Mouse (Mus musculus) midbrain, embryonic 16.5 days (tissue): Measurements from ENCODE around the gene Hoxd12. TPM values are rescaled to one million over a fixed set of nuclear protein-coding genes. Genes with fewer than 3 reads are reported as not detected.

Experiments used
- ATAC-seq: fragments of 200-750 bp; cut with Nextera tagmentation; 2 replicates; pipeline ENCODE4 v1.8.0; 2017; ENCODE audit warnings: moderate TSS enrichment
- H3K27ac ChIP-seq: fragments of 300-500 bp; sonication (generic); 2 replicates; pipeline ENCODE4 v1.5.1; 2014; ENCODE audit warnings: mild to moderate bottlenecking, low read length, mixed read lengths
- H3K27me3 ChIP-seq: fragments of 300-500 bp; sonication (generic); 2 replicates; pipeline ENCODE4 v1.6.1; 2014; ENCODE audit warnings: low read depth, low read length, mixed read lengths; ENCODE audit not compliant: control insufficient read depth, insufficient read depth
- H3K36me3 ChIP-seq: fragments of 300-500 bp; sonication (generic); 2 replicates; pipeline ENCODE4 v1.6.1; 2014; ENCODE audit warnings: mild to moderate bottlenecking, low read length, moderate library complexity, mixed read lengths; ENCODE audit not compliant: control insufficient read depth, insufficient read depth
- H3K4me1 ChIP-seq: fragments of 300-500 bp; sonication (generic); 2 replicates; pipeline ENCODE4 v1.6.1; 2014; ENCODE audit warnings: mild to moderate bottlenecking, low read length, mixed read lengths; ENCODE audit not compliant: control insufficient read depth, insufficient read depth
- H3K4me2 ChIP-seq: fragments of 300-500 bp; sonication (generic); 2 replicates; pipeline ENCODE4 v1.6.1; 2014; ENCODE audit warnings: mild to moderate bottlenecking, low read length, mixed read lengths
- H3K4me3 ChIP-seq: fragments of 300-500 bp; sonication (generic); 2 replicates; pipeline ENCODE4 v1.5.1; 2014; ENCODE audit warnings: low read depth, mild to moderate bottlenecking, low read length, moderate library complexity, mixed read lengths
- H3K9ac ChIP-seq: fragments of 300-500 bp; sonication (generic); 2 replicates; pipeline ENCODE4 v1.6.1; 2014; ENCODE audit warnings: low read depth, low read length, mixed read lengths
- H3K9me3 ChIP-seq: fragments of 300-500 bp; sonication (generic); replicated peaks from 2 replicates; pipeline ENCODE4 v1.6.1; 2014; ENCODE audit warnings: mild to moderate bottlenecking, low read length, mixed read lengths; ENCODE audit not compliant: control insufficient read depth, poor library complexity, severe bottlenecking
- WGBS: fragments of 180-500 bp; shearing (Covaris S2); extraction: QIAGEN DNeasy Blood & Tissue Kit; methylation state at CpG from one replicate; pipeline ENCODE4 v1.1.7; 2014; 5-methylcytosine and 5-hydroxymethylcytosine counted together
- polyA plus RNA-seq: library from polyadenylated mRNA; unstranded; fragments of >200 nt; fragmentation: Nextera tagmentation; extraction: Ambion mirVana; gene quantifications from 2 replicates; pipeline ENCODE4 v1.2.1, GENCODE M21; 2015

Gene Hoxd12
- polyA plus RNA-seq, 1 experiment from 2014 or later = not detected

DNA sequence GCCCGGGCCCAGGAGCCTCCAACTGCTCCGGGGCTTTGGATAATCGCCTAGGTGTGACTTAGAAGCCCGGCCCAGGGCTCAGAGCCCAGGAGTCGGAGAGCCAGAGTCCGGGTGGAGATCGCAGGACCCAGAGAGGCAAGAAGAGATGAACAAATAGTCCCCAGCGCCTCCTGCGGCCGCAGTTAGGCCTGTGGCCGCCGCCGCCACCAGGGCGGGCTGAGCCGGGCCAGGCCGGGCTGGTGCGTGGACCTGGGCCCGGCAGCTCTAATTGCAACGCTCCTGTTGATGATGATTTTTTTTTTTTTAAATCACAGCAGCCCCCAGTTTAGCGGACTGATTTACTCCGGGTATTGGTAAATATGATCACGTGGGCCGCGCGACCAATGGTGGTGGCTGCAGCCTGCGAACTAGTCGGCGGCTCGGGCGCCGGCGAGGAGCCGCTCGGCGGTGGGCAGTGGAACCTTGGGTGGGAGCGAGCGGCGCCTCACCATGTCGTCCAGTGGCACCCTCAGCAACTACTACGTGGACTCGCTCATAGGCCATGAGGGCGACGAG lies 22.8 kb downstream of the Hoxd12 start, which contains the start of gene Hoxd9:
Gene Hoxd9 (plus strand): TSS at position 161 of the 555 bp plus-strand sequence.
- 1% methylated on average over 43 of the region's 43 CpGs for WGBS
- H3K36me3 ChIP-seq = no peaks in the 10 kb centered on the region
- H3K9ac ChIP-seq = no peak within 1 kb of the TSS
- H3K4me3 ChIP-seq = peak within 1 kb of the TSS; percentile 13
- H3K9me3 ChIP-seq = no peaks in the 10 kb centered on the region
- H3K27me3 ChIP-seq = peaks cover 73% of the 10 kb centered on the region
- H3K4me1 ChIP-seq = peaks cover 4% of the 10 kb centered on the region
- H3K27ac ChIP-seq = no peak within 1 kb of the TSS
- no peak for ATAC-seq
- peak within 1 kb of the TSS; percentile 43 for H3K4me2 ChIP-seq

- under 1% methylated on average over 82 of the region's 86 CpGs for WGBS
- H3K27me3 ChIP-seq = peaks cover 68% of the 10 kb centered on the region
- ATAC-seq = no peak
- H3K9me3 ChIP-seq = no peaks in the 10 kb centered on the region
- peak overlapping the region; percentile 13 for H3K4me3 ChIP-seq
- no peak overlapping the region for H3K9ac ChIP-seq
- H3K4me1 ChIP-seq = peaks cover 4% of the 10 kb centered on the region
- no peak overlapping the region for H3K27ac ChIP-seq
- H3K4me2 ChIP-seq = peak overlapping the region; percentile 43
- no peaks in the 10 kb centered on the region for H3K36me3 ChIP-seq
Observed at GRCm38 (mm10) chr2:74698201-74699052, 23.6 kb downstream of the Hoxd12 start.

GRCm38 (mm10) chr2:74699053-74699430 lies 24.2 kb downstream of the Hoxd12 start:
- no peak overlapping the region for H3K4me3 ChIP-seq
- no peak overlapping the region for H3K9ac ChIP-seq
- 1% methylated on average over 17 of the region's 17 CpGs for WGBS

DNA sequence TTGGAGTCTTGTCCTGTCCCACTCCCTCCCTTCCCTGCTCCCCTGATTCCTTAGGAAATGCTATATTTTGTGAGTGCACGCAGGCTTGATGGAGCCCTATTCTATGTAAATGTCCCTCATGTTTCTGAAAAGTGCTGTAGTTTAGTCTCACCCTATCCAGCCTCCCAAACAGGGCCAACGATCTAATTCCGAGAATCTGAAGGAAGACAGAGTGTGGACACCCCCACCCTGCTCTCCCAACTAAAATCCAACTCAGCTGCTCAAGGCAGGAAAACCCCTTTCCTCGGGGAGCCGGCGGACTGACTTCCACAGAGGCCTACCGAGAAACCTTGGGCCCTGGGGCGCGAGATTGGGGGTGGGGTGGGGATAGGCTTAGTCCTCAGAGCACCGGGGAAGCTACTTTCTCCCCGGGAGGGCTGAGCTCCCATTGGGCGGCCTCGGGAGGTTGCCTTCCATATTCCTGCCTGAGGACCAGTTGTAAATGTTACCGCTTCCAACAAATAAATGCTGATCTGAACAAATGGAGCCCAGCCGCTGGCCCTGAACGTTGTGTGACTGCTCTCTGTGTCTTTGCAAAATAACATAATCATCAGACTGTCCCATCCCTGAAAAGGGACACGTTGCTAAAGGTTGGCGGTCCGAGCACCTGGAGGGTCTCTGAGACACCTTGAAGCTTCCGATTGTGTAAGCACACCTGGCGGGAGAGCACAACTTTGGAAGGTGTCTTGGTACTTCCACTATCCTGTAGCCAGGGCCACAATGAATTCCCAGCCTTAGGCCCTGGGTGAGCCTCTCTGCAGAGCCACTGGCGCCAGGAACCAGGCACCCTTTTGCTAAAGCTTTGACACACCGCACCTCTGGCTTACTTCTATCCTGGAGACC lies 25.1 kb downstream of the Hoxd12 start:
- Histone ChIP-seq H3K36me3 (no peaks in the 10 kb centered on the region), H3K9me3 (no peaks in the 10 kb centered on the region), H3K27ac (no peak overlapping the region), H3K4me2 (no peak overlapping the region), H3K4me3 (no peak overlapping the region), H3K9ac (no peak overlapping the region), H3K4me1 (peaks cover 4% of the 10 kb centered on the region), H3K27me3 (peaks cover 65% of the 10 kb centered on the region)
- 2% methylated on average over 23 of the region's 23 CpGs for whole genome bisulfite sequencing
- no peak for ATAC-seq

More at GRCm38 (mm10) chr2:74699053-74699430, 24.2 kb downstream of the Hoxd12 start:
- Histone ChIP-seq H3K27me3 (peaks cover 67% of the 10 kb centered on the region), H3K27ac (no peak overlapping the region), H3K9me3 (no peaks in the 10 kb centered on the region), H3K4me2 (no peak overlapping the region), H3K4me1 (peaks cover 4% of the 10 kb centered on the region), H3K36me3 (no peaks in the 10 kb centered on the region)
- ATAC-seq = no peak

DNA sequence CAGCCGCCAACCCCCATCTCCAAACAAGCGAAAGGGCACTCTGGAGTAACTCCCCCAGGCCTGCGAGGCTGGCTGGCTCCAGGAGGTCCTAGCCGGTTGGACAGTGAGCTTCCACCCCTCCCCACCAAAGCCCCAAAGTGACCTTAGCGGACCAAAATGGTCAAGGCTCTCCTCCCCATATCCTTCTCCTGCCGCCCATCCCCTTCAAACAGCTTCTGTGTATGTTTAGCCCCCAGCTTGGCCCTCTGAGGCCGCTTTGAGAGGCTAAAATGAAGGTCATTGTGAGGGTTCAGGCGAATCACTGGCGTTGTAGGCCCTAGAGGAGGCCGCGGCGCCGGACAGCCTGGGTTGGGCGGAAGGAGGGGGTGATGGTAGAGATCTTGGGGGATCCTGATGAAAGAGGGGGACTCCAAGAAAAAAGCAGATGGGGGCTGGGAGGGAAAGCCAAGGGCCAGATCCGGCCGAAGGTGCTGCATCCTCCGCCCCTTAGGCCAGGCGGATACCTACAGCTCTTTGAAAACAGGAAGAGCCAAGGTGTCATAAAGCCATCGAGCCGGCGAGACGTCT lies 25.8 kb downstream of the Hoxd12 start:
- H3K9ac ChIP-seq = no peak overlapping the region
- no peak for ATAC-seq
- H3K27me3 ChIP-seq = peaks cover 58% of the 10 kb centered on the region
- H3K27ac ChIP-seq = no peak overlapping the region
- H3K4me3 ChIP-seq = no peak overlapping the region
- 2% methylated on average over 22 of the region's 22 CpGs for WGBS
- peaks cover 10% of the 10 kb centered on the region for H3K4me1 ChIP-seq
- no peaks in the 10 kb centered on the region for H3K36me3 ChIP-seq
- no peaks in the 10 kb centered on the region for H3K9me3 ChIP-seq
- H3K4me2 ChIP-seq = no peak overlapping the region

GRCm38 (mm10) chr2:74701949-74702819 lies 27.4 kb downstream of the Hoxd12 start:
- WGBS = 12% methylated on average over 17 of the region's 17 CpGs
- H3K9me3 ChIP-seq = no peaks in the 10 kb centered on the region
- no peak overlapping the region for H3K9ac ChIP-seq
- no peak overlapping the region for H3K4me2 ChIP-seq
- no peak for ATAC-seq
- H3K27me3 ChIP-seq = peaks cover 49% of the 10 kb centered on the region
- no peak overlapping the region for H3K27ac ChIP-seq
- H3K4me3 ChIP-seq = no peak overlapping the region
- peaks cover 11% of the 10 kb centered on the region for H3K4me1 ChIP-seq
- no peaks in the 10 kb centered on the region for H3K36me3 ChIP-seq

GRCm38 (mm10) chr2:74702820-74703219 lies 28.0 kb downstream of the Hoxd12 start:
- H3K27ac ChIP-seq = no peak overlapping the region
- H3K9ac ChIP-seq = no peak overlapping the region
- H3K9me3 ChIP-seq = no peaks in the 10 kb centered on the region
- H3K4me3 ChIP-seq = no peak overlapping the region
- WGBS = 10% methylated on average over 6 of the region's 6 CpGs
- no peaks in the 10 kb centered on the region for H3K36me3 ChIP-seq
- ATAC-seq = no peak
- H3K4me2 ChIP-seq = no peak overlapping the region
- H3K27me3 ChIP-seq = peaks cover 53% of the 10 kb centered on the region
- peaks cover 10% of the 10 kb centered on the region for H3K4me1 ChIP-seq

DNA sequence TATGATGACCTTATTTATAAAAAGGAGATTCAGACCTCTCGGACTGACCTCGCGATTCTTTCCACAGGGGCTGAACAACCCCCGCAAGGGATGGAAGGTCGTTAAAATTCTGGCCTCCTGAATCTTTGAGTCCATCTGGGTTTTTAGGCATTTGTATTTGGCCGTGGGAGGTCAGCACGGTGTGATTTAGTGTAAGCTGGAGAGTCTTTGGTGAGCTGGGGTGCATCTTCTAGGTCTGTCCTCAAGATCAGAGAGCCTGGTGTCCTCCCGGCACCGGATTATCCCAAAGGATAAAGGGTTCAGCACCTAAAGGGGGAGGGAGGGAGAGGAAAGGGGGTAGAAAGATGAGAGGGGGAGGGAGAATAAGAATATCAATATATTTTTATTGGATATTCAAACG lies 28.5 kb downstream of the Hoxd12 start:
- Histone ChIP-seq H3K4me3 (no peak overlapping the region), H3K27ac (no peak overlapping the region), H3K4me1 (peaks cover 7% of the 10 kb centered on the region), H3K4me2 (no peak overlapping the region), H3K9ac (no peak overlapping the region), H3K36me3 (no peaks in the 10 kb centered on the region), H3K9me3 (no peaks in the 10 kb centered on the region), H3K27me3 (peaks cover 58% of the 10 kb centered on the region)
- 4% methylated on average over 10 of the region's 10 CpGs for WGBS
- no peak for ATAC-seq
